Mouse (Mus musculus) 3134 (cell line): ENCODE measurements around the gene Ifi35.
"Not testable (repeated sequence)": the region's sequence is repeated elsewhere in the genome, so short reads cannot be mapped to it uniquely, and the experiment has no call there.

Experiments
- DNase-seq: peaks from one replicate; pipeline ENCODE4 v3.0.0-alpha.2; 2011; ENCODE audit warnings: low spot score; ENCODE audit not compliant: insufficient read length; ENCODE audit errors: extremely low read depth

Gene Ifi35

DNA sequence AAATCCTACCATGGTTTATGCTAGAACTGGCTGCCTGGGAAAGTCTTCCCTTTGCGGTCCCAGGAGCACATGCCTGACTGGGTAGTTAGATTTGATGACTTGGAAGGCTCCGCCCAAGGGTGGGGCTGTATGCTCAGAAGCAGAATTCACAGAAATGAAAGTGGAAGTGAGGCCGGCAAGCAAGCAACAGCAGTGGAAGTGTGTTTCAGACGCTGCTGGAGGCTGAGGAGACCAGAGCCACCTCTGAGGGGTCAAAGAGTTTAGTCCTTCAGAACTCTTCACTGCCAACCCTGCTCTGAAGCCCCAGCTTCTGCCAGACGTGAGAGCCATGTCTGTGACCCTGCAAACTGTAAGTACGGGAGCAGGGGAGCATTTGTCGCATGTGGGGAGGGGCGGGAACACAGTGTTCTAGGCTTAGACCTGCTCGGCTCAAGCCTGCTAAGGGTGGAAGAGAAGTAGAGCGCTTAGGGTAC, at the start of gene Ifi35:
Gene Ifi35 (plus strand): TSS at position 134 of the 473 bp plus-strand sequence.
- DNase-seq = peak; percentile 77

DNA sequence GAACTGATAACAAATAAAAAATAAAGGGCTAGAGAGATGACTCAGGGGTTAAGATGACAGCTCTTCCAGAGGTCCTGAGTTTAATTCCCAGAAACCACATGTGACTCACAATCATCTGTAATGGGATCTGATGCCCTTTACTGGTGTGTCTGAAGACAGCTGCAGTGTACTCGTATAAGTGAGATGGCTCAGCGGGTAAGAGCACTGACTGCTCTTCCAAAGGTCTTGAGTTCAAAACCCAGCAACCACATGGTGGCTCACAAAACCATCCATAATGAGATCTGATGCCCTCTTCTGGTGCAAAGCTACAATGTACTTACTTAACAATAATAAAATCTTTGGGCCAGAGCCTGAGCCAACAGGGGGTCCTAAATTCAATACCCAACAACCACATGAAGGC, 32.9 kb upstream of the Ifi35 start:
- DNase-seq = peak; percentile 45

DNA sequence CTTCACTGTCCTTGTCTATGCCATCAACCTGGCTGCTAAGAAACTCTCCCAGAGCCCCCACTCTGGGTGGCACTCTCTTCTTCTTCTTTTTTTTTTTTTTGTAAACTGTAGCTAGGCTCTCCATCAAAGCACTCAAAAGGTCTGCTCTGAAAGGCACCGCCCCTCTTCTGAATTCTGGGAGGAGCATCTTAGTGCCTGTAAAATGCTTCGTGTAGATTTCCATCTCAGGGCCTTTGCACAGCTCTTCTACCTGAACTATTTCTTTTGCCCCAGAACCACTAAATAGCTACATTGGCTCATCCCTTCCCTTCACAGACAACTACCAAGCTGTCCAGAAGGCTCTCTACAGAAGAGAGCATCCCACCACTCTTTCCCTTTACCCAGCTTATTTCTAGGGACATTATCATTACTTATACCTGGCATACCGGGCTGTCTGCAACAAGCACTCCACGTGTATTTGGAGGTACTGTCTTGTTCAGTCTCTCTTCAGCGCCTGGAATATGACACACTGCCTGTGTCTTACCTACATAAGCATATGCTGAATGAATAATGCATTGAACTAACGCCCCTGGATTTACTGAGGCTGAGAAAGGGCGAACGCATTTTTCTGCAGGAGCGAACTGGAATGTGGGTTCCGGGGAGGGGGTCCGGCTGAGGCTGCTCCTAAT, 31.6 kb upstream of the Ifi35 start:
- no peak for DNase-seq

DNA sequence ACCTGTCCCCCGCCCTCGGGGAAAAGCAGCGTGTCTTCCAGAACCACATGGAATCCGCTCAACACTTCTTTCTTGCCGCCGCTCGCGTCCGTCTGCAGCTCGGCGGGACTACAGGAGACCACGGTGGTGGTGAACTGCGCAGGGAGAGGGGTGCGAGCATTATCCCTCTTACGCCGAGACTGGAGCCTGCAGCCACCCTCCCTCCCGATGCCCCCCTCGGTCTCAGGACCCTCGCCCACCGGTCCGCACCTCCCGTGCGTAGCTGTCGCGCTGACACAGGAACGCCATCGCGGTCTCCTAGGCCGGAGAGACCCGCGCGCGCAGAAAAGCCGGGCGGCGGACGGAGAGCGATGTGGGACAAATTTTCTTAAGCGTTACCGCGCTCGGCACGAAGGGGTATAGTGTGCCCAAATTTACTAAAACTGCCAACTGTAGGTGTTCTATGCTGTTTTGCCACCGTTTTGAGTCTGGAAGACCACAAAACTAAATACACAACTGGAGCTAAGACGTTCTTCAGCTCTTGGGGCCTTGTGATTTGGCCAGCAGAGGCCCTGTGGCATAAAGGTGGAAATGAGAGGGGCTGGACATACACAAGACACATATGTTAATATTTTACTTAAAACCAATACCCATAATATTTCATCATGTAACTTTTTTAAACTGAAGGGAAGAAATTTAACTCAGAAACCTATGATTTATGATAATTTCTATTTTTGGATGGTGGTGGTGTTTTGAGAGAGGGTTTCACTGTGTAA, 30.9 kb upstream of the Ifi35 start, which contains the start of gene Aarsd1:
Gene Aarsd1 (minus strand): TSS at position 515 of the 755 bp plus-strand sequence.
- peak; percentile 88 for DNase-seq

DNA sequence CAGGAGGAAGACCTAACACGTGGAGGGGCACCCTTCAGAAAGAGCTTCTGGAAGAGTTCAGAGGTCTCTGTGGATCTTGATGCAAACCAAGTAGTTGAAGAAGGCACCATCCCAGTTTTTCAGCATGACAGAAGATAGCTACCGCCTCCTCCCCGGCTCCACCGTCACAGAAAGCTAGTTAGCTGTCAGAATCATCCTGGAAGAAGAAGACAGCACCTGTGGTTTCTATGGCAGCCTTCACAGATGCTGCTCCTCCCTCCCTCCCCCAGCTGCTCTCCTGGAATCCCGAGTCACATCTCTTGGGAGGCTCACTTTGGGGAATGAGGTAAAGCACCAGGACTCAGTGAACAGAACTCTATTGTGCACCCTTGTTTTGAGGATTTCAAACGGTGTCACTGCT, 29.2 kb upstream of the Ifi35 start:
- no peak for DNase-seq

DNA sequence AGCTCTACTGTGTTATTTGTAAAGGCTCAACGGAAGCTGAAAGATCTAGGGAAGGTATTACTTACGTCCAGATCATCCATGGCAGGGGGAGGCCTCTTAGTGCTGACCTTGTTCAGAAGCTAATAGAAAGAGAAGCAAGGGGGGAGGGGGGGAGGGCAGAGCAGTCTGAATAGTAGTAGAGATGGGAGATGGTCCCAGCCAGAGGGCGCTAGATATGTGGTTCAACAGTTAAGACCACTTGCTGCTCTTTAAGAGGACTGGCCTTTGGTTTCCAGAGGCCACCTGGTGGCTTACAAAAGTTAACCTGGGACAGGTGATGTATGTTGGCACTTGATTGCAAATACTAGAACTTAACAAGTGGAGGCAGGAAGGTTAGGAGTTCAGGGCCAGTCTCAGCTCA, 28.6 kb upstream of the Ifi35 start:
- no peak for DNase-seq

DNA sequence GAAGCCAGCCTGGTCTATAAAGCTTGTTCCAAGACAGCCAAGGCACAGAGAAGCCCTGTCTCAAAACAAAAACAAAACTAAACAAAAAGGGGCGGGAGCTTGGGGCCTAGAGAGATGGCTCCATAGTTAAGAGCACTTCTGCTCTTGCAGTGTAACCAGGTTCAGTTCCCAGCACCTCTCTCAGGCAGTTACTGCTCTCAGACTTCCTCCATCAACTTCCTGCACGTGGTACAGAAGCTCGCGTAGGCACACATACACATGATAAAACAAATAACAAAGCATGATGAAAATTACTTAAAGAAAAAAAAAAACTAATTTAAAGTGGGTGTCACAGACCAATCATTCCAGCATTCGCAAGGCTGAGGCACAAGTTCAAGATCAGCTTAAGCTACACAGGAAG, 28.1 kb upstream of the Ifi35 start:
- DNase-seq = no peak

DNA sequence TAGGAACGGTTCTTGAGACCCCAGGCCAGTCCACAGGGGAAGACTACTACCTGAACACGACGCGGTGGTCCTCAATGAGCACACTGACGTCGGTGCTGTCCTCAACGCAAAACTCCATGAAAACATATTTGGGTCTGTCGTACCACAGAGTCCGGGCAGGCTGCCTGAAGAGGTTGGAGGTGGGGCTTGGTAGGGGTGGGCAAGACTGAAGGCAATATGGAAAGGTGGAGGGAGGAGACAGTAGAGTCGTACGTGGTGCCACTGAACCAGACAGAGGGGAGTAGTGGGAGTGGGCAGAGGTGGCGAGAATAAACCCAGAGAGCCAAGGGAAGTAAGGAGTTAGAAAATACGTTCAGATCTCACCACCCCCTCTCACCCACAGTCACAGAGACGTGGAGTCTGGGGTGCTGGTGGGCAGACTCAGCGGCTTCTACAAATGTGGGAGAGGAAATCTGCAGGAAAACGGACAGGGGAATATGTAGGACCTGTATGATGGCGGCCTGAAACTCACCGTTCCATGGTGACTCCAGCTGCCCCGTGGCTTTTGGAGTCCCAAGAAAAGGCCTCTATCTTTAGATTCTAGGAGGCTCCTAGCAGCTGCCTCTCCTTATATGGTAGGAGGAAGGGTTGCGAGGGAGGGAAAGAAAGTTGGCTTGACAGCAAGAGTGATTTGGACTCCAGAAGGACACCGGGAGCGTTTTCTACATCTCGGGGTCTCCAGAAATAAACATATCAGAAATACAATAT, 23.9 kb upstream of the Ifi35 start, which contains the start of gene Gm27029:
Gene Gm27029 (minus strand): TSS at position 692 of the 747 bp plus-strand sequence.
- peak; percentile 51 for DNase-seq

DNA sequence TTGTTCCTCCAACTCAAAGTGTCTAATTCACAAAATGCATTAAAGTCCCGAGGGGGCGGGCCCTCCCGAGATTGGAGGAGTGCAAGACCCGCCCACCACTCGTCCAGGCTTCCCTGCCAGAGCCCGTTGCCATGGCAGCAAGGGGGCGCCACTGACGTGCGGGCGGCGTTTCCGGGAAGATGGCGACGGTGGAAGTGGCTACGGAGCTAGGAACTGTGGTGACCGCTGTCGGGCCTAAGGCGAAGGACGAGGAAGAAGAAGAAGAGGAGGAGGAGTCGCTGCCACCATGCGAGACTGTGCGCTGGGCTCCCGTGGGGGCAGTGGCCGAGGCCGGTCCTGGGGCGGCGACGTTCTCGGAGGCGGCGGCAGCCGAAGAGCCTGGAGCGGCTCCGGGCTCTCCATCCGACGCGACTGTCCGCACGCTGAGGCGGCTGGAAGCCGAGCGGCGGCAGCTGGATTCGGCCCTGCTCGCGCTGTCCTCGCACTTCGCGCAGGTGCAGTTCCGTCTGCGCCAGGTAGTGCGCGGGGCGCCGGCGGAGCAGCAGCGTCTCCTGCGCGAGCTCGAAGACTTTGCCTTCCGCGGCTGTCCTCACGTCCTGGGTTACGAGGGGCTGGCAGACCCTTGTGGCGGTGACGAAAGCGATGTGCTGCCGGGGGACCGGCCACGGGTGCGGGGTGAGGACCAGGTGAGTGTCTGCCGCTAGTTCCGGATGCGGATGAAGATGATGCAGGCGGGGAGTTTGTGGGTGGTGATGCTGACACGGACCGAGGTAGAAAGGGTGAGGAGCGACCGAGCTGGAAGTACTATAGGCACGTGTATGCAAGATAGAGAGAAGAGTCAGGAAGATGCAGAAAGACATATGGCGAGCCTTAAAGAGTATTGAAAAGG, 23.0 kb upstream of the Ifi35 start, which contains the start of the genes Rundc1 and Ptges3l:
Gene Rundc1 (plus strand): TSS at position 161 of the 889 bp plus-strand sequence.
Gene Ptges3l (minus strand): TSS at position 409 of the 889 bp plus-strand sequence.
- peak; percentile 92 for DNase-seq

DNA sequence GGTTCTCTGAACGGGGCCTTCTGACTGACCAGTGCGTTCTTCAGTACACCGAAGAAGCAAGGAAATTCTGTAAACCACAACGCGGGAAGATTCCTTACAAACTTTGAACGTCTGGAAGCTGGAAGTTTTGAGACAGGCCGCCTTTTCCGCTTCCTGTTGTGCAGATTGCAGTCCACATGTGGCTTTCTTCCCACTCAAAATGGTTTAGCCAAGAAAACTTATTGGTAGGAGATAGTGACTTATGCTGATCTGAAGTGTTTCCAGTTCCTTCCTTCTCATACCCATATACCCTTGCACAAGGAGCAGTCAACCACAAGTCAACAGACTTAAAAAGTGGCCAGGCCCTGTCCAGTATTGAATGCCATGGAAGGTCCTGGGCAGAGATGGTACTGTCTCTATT, 22.0 kb upstream of the Ifi35 start:
- DNase-seq = no peak

DNA sequence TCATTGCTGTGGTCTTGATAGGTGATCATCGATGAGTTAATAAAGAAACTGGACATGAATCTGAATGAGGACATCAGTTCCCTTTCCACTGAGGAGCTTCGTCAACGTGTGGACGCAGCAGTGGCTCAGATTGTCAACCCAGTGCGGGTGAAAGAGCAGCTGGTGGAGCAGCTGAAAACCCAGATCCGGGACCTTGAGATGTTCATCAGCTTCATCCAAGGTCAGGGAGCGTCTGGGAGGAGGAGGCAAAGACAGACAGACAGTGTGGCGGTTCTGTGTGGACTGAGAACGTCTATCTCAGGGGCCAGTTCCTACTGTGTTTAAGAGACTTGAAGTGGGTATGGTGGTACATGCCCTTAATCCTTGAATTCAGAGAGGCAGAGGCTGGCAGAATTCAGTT, 16.9 kb upstream of the Ifi35 start:
- DNase-seq = no peak

DNA sequence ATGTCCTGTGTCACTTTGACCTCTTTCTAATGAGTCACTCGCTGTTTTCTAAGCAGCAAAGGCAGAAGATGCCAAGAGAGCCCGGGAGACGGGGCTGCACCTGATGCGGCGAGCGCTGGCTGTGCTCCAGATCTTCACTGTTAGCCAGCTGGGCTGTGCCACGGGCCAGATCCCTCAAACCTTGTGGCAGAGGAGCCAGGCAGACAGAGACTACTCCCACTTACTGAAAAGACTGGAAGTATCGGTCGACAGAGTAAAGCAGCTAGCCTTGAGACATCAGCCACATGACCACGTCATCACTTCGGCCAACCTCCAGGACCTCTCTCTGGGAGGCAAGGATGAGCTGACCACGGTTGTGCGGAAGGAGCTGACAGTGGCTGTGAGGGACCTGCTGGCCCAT, 14.8 kb upstream of the Ifi35 start:
- no peak for DNase-seq

DNA sequence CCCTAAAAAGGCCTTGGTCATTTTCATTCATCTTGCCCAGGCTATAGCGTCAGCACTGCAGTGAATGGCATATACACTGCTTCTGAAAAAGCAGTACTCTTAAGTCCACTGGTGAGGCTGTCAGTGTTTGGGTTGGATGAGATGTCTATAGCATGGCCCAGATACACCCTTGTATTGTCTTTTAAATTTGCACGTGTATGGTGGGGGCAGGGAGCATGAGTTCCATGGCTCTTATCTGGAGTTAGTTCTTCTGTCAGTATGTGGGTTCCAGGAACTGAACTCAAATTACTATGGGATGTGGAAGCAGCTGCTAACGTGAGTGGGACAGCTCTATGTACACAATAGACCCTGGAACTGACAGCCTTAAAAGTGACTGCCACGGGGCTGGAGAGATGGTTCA, 12.4 kb upstream of the Ifi35 start:
- DNase-seq = no peak

DNA sequence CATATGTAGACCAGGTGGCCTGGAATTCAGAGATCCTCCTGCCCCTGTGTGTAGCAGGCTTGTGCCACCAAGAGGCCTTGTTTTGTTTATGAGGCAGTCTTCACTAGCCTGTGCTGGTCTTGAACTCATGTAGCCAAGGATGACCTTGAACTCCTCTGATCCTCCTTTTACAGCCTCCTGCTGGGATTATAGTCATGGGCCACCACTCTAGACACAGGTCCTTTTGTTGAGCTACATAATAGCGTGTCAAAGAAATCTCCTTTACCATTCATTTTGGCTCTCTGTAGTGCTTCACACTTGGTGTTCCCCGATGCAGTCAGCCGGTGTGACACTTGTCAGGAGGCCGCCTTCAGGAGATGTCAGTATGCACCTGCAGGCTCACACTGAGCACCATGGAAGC, 11.3 kb upstream of the Ifi35 start:
- no peak for DNase-seq

DNA sequence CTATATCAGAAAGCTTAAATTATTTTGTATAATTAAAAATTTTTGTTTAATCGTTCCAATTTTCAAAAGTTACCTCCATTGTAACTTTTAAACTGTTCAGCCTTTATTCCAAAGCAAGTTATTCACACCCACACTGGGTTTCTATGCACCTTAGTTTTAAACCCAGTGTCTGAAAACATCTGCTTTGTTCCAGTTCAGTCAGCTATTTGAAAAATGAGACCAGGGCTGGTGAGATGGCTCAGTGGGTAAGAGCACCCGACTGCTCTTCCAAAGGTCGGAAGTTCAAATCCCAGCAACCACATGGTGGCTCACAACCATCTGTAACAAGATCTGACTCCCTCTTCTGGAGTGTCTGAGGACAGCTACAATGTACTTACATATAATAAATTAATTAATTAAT, 10.2 kb upstream of the Ifi35 start:
- not testable (repeated sequence) for DNase-seq

DNA sequence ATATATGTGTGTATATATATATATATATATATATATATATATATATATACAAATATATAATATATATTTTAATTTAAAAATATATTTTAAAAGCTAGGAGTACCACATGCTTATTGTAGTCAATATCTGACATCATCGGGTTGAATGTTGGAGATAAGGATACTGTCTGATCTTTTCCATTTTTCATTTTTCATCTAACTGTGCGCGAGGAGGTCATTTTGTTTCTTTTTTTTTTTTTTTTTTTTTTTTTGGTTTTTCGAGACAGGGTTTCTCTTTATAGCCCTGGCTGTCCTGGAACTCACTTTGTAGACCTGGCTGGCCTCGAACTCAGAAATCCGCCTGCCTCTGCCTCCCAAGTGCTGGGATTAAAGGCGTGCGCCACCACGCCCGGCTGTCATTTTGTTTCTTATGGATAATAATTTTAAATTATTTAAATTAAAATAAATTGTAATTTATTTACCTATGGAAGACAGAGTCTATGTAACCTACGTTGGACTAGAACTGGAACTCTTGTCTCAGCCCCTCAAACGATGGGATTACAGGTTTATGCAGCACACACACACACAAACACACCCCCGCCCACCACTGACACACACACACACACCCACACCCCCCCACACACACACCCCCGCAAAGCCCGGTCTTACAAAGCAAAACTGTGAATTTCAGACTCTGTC, 6.6 kb upstream of the Ifi35 start:
- DNase-seq = not testable (repeated sequence)

DNA sequence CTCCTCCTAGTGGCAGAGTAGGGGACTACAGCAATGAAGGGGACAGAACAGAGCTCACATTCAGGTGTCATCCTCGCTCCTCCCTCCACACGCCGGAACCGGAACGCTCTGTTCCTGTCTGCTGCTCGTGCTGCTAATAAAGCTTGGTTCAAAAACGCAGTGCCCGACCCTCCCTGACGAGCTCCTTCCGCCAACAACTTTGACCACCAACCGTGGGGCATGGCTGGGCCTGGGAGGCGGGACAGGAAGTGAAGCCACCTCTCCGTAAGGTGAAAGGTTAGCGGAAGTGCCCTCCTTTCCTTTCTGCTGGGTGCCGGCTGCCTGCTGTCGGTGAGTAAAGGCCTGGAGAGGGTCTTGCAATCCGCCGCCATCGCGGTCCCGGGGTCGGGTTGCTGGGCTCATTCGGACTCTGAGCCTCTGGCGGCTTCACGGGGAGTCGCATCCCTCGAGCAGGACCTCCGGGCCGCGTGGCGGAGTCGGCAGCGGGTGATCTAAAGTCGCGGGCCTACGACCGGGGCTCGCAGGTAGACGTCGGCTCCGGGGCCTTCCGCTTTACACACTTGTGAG, 6.0 kb upstream of the Ifi35 start, which contains the start of gene Rpl27:
Gene Rpl27 (plus strand): TSS at position 172 of the 567 bp plus-strand sequence.
- peak; percentile 97 for DNase-seq

DNA sequence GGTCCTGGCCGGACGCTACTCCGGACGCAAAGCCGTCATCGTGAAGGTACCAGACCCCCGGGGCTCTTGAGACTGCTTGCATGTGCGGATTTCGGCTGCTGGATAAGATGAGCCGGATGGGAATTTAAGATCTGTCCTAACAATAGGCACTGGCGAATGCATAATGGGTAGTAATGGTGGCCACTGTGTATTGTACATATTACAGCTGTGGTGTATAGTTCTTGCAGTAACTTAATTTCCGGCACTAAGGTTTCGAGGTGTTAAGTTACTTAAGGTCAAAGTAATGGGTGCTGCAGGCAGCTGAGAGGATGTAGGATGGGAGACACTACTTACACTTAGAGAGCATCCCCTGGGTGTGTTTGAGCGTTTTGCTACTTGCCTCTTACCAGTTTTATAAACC, 5.4 kb upstream of the Ifi35 start:
- DNase-seq = no peak

DNA sequence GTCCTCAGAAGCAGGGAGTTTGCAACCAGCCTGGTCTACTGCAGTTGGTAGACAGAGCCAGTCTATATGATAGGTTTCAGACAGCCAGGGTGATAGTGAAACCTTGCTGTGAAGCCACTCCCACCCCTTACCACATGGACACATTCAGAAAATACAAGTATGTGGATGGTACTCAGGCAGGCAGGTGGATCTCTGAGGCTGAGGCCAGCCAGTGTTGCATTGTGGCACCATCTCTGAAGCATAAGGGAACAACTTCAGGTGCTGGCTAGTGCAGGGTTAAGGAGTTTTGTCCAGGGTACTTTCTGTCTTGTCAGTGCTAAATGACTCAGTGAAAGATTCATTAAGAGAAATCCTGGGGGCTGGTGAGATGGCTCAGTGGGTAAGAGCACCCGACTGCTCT, 1.9 kb upstream of the Ifi35 start:
- DNase-seq = no peak
